Mouse (Mus musculus) liver (tissue): Measurements from ENCODE around the gene Bfsp1.

Source experiments
- DNase-seq: peaks from one replicate; pipeline ENCODE4 v3.0.0-alpha.2; 2020; ENCODE audit warnings: mixed read lengths

The Bfsp1 gene

DNA sequence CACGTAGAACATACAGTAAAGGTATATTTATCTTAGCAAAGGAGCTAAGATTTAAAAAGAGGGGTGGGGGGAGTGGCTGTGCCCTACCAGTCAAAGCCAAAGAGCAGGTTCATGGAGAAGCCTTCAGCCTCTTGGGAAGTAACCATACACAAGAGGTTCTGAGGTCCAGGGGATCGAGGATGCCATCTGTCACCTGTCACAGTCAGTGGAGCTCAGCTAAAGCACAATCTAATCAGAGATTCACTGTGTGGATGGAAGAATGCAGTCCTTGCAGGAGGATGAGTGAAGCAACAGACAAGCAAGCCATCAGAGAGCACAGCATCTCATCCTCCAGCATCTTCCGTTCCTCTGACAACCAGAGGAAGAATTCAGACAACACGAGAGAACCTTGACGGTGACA is 73.1 kb downstream of the Bfsp1 start:
- no peak for DNase-seq

DNA sequence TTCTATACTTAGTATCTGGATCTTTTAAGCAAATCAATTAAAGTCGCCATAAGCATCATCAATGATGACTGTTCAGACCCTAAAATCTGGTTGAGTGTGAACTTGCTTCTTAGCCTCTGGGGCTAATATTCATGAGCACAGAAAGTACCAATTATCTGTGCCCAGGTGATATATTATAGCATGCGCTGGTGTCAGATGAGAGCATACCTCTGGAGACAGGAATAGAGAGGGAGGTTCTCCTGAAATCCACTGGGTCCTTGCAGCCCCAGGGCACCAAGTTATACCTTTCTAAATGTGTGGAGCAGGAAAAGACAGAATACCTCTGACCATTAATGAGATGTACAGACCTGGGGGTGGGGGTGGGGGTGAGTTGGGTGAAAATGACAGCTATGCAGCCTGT is 82.7 kb downstream of the Bfsp1 start:
- DNase-seq, result no peak
